Mouse (Mus musculus): ENCODE data around the gene Rgl2. TPM values are rescaled to one million over a fixed set of nuclear protein-coding genes. Genes with fewer than 3 reads are reported as not detected.

The Rgl2 gene
- polyA plus RNA-seq, 1 experiment from 2014 or later = 22.2 TPM

DNA sequence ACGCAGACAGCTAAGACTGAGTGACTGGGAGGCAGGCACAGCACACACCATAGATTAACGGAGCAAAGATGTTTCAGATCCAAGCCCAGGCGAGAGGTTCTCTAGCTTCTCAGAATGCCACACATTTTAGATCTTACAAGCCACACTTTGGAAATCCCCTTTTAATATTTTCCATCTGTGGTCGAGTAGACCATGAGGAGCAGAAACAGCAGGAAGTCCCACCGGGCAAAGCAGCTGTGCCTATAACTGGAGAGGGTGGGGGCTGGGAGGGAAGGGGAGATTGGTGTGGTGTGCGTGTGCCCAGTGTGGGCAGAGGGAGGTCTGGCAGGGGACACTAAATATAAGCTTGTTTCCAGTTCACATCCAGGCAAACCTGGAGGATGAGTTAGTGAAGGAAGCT lies 28.1 kb downstream of the Rgl2 start:
- Histone ChIP-seq H3K27ac (no peak overlapping the region), H3K27me3 (ENCODE audit: insufficient read depth, low read length) (no peaks in the 10 kb centered on the region), H3K36me3 (ENCODE audit: insufficient read depth, low read length) (peaks cover 47% of the 10 kb centered on the region), H3K4me1 (replicated peaks; ENCODE audit: insufficient read depth, low read length) (peaks cover 16% of the 10 kb centered on the region), H3K4me2 (ENCODE audit: low read length) (no peak overlapping the region), H3K9ac (ENCODE audit: low read depth, low read length) (no peak overlapping the region), H3K9me3 (replicated peaks; ENCODE audit: low read length) (no peaks in the 10 kb centered on the region), H3K4me3 (replicated peaks; ENCODE audit: low read depth, low read length) (no peak overlapping the region)
- 89% methylated on average over 6 of the region's 6 CpGs for WGBS
- no peak for TF ChIP-seq CTCF (IDR thresholded peaks at IDR 0.05; ENCODE audit: low read depth)
- ATAC-seq (replicated peaks; ENCODE audit: low FRiP score, low read depth) (no peak), DNase-seq (ENCODE audit: low spot score) (no peak)

DNA sequence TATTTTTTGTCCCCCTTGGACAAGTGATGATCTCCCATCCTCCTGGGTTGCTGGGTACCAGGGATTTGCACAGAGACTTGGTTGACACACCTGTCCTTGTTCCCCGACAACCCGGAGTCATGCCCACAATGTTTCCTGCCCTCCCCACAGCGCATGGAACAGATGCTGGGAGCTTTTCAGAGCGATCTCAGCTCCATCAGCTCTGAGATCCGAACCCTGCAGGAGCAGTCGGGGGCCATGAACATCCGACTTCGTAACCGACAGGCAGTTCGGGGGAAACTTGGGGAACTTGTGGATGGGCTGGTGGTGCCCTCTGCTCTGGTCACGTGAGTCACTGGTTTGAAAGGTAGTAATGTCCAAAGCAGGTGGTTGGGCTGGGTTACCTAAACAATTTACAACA lies 29.1 kb downstream of the Rgl2 start:
- Histone ChIP-seq H3K36me3 (ENCODE audit: insufficient read depth, low read length) (peaks cover 48% of the 10 kb centered on the region), H3K4me2 (ENCODE audit: low read length) (no peak overlapping the region)
- no peak for TF ChIP-seq CTCF (IDR thresholded peaks at IDR 0.05; ENCODE audit: low read depth)

DNA sequence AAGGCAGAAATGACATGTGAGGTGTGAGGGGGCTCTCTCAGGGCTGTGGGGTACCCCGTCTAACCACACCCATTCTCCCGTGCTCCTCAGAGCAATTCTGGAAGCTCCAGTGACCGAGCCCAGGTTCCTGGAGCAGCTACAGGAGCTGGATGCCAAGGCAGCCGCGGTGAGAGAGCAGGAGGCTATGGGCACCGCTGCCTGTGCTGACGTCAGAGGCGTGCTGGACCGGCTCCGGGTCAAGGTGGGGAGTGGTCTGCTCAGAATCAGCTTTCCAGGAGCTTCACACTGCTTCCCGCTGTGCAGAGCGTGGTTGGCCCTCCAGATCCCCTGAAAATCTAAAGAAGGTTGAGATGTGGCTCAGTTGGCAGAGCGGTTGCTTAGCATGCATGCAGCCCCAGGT lies 29.8 kb downstream of the Rgl2 start:
- peaks cover 42% of the 10 kb centered on the region for H3K36me3 ChIP-seq (ENCODE audit: insufficient read depth, low read length)

More for the DNA sequence above, 29.1 kb downstream of the Rgl2 start:
- Histone ChIP-seq H3K4me1 (replicated peaks; ENCODE audit: insufficient read depth, low read length) (peaks cover 11% of the 10 kb centered on the region), H3K27ac (no peak overlapping the region), H3K4me3 (replicated peaks; ENCODE audit: low read depth, low read length) (no peak overlapping the region), H3K27me3 (ENCODE audit: insufficient read depth, low read length) (no peaks in the 10 kb centered on the region), H3K9me3 (replicated peaks; ENCODE audit: low read length) (no peaks in the 10 kb centered on the region), H3K9ac (ENCODE audit: low read depth, low read length) (no peak overlapping the region)
- ATAC-seq (replicated peaks; ENCODE audit: low FRiP score, low read depth) = no peak
- DNase-seq (ENCODE audit: low spot score) = no peak
- WGBS = 94% methylated on average over 11 of the region's 11 CpGs

DNA sequence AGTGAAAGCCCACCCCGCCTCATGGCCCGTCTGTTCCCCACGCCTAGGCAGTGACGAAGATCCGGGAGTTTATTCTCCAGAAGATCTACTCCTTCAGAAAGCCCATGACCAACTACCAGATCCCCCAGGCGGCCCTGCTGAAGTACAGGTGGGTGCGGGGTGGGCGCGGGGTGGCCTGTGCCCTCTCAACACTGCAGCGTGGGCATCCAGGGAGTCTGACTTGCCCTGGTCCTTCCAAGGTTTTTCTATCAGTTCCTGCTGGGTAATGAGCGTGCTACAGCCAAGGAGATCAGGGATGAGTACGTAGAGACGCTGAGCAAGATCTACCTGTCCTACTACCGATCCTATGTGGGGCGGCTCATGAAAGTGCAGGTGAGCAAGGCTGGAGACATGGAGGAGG lies 30.6 kb downstream of the Rgl2 start:
- 94% methylated on average over 15 of the region's 15 CpGs for WGBS

More for the DNA sequence above, 29.8 kb downstream of the Rgl2 start:
- DNase-seq (ENCODE audit: low spot score) = no peak
- 94% methylated on average over 13 of the region's 13 CpGs for WGBS
- no peak overlapping the region for H3K27ac ChIP-seq
- no peak overlapping the region for H3K4me3 ChIP-seq (replicated peaks; ENCODE audit: low read depth, low read length)
- TF ChIP-seq CTCF (IDR thresholded peaks at IDR 0.05; ENCODE audit: low read depth) = no peak
- H3K9me3 ChIP-seq (replicated peaks; ENCODE audit: low read length) = no peaks in the 10 kb centered on the region
- no peaks in the 10 kb centered on the region for H3K27me3 ChIP-seq (ENCODE audit: insufficient read depth, low read length)
- H3K4me2 ChIP-seq (ENCODE audit: low read length) = no peak overlapping the region
- H3K9ac ChIP-seq (ENCODE audit: low read depth, low read length) = no peak overlapping the region
- peaks cover 6% of the 10 kb centered on the region for H3K4me1 ChIP-seq (replicated peaks; ENCODE audit: insufficient read depth, low read length)
- ATAC-seq (replicated peaks; ENCODE audit: low FRiP score, low read depth) = no peak

DNA sequence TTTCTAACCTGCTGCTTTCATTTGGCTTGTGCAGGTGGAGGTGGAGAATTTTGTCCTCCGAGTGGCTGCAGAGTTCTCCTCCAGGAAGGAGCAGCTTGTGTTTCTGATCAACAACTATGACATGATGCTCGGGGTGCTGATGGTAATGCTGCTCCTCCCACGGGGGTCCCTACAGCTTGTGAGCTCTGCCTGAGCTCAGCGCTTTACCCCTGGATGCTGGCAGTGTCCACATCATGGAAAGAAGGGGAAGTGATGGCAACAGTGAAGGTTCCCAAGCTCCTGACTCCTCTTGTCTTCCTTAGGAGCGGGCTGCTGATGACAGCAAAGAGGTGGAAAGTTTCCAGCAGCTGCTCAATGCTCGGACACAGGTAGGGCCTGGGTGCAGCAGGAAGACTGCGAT lies 33.5 kb downstream of the Rgl2 start:
- Histone ChIP-seq H3K27me3 (ENCODE audit: insufficient read depth, low read length) (no peaks in the 10 kb centered on the region), H3K9me3 (replicated peaks; ENCODE audit: low read length) (no peaks in the 10 kb centered on the region), H3K27ac (no peak overlapping the region), H3K4me2 (ENCODE audit: low read length) (no peak overlapping the region), H3K4me3 (replicated peaks; ENCODE audit: low read depth, low read length) (no peak overlapping the region), H3K36me3 (ENCODE audit: insufficient read depth, low read length) (peaks cover 50% of the 10 kb centered on the region), H3K9ac (ENCODE audit: low read depth, low read length) (no peak overlapping the region), H3K4me1 (replicated peaks; ENCODE audit: insufficient read depth, low read length) (no peaks in the 10 kb centered on the region)
- no peak for ATAC-seq (replicated peaks; ENCODE audit: low FRiP score, low read depth)
- TF ChIP-seq CTCF (IDR thresholded peaks at IDR 0.05; ENCODE audit: low read depth) = no peak
- no peak for DNase-seq (ENCODE audit: low spot score)
- 92% methylated on average over 7 of the region's 7 CpGs for WGBS

More for the DNA sequence above, 30.6 kb downstream of the Rgl2 start:
- Histone ChIP-seq H3K27me3 (ENCODE audit: insufficient read depth, low read length) (no peaks in the 10 kb centered on the region), H3K9me3 (replicated peaks; ENCODE audit: low read length) (no peaks in the 10 kb centered on the region), H3K4me1 (replicated peaks; ENCODE audit: insufficient read depth, low read length) (no peaks in the 10 kb centered on the region), H3K36me3 (ENCODE audit: insufficient read depth, low read length) (peaks cover 41% of the 10 kb centered on the region), H3K9ac (ENCODE audit: low read depth, low read length) (no peak overlapping the region), H3K27ac (no peak overlapping the region), H3K4me3 (replicated peaks; ENCODE audit: low read depth, low read length) (no peak overlapping the region), H3K4me2 (ENCODE audit: low read length) (no peak overlapping the region)
- ATAC-seq (replicated peaks; ENCODE audit: low FRiP score, low read depth) = no peak
- TF ChIP-seq CTCF (IDR thresholded peaks at IDR 0.05; ENCODE audit: low read depth) = no peak
- no peak for DNase-seq (ENCODE audit: low spot score)

DNA sequence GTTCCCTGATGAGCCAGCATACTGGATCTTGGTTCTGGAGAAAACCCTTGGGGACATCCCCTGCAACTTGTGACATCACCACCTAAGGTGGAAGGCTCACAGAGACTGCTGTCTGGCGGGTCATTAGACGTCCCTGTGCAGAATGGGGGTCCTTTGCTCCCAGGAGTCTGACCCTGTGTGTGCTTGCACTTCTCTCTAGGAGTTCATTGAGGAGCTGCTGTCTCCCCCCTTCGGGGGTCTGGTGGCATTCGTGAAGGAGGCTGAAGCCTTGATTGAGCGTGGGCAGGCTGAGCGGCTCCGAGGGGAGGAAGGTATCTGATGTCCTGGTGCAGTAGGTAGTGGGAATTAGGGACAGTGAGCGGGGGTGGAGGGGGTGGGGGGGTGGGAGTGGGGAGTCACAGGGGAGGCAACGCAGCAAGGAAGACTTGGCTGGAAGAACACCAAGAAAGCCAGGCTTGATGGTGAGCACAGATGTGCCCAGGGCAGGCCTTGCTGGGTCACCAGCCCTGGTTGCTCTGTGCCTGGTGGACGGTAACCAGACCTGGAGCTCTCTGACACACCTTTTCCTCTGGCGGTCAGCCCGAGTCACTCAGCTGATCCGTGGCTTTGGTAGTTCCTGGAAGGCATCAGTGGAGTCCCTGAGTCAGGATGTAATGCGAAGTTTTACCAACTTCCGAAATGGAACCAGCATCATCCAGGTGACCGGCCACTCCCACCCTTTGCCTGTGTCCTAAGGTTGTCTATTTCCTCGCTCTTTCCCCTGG lies 35.9 kb downstream of the Rgl2 start:
- no peaks in the 10 kb centered on the region for H3K9me3 ChIP-seq (replicated peaks; ENCODE audit: low read length)
- DNase-seq (ENCODE audit: low spot score) (no peak), ATAC-seq (replicated peaks; ENCODE audit: low FRiP score, low read depth) (no peak)
- H3K27ac ChIP-seq = no peak overlapping the region
- WGBS = 81% methylated on average over 17 of the region's 17 CpGs
- H3K9ac ChIP-seq (ENCODE audit: low read depth, low read length) = no peak overlapping the region
- TF ChIP-seq CTCF (IDR thresholded peaks at IDR 0.05; ENCODE audit: low read depth) = no peak
- peaks cover 31% of the 10 kb centered on the region for H3K36me3 ChIP-seq (ENCODE audit: insufficient read depth, low read length)
- no peaks in the 10 kb centered on the region for H3K4me1 ChIP-seq (replicated peaks; ENCODE audit: insufficient read depth, low read length)
- H3K27me3 ChIP-seq (ENCODE audit: insufficient read depth, low read length) = no peaks in the 10 kb centered on the region
- no peak overlapping the region for H3K4me2 ChIP-seq (ENCODE audit: low read length)
- no peak overlapping the region for H3K4me3 ChIP-seq (replicated peaks; ENCODE audit: low read depth, low read length)

All from kidney, postnatal 0 days (tissue).